Mouse (Mus musculus) MEL (cell line): Measurements from ENCODE around the gene Gm12166.

Experiments
- CHD1 ChIP-seq: IDR thresholded peaks from 2 replicates; pipeline ENCODE4 v1.6.1; 2012; ENCODE audit warnings: low read depth, mild to moderate bottlenecking, inconsistent platforms, low read length, improper control_type of control experiment
- CTCF ChIP-seq, 3 experiments: IDR thresholded peaks in 2 of 3; conservative IDR thresholded peaks in 1 of 3; 2 replicates each; pipeline ENCODE4 v1.5.1; 2011 to 2012; ENCODE audit warnings: low read length in 3 of 3, low read depth in 2 of 3, mild to moderate bottlenecking in 2 of 3, improper control_type of control experiment in 1 of 3, inconsistent platforms in 1 of 3, mixed read lengths in 1 of 3, moderate library complexity in 1 of 3; ENCODE audit not compliant: control insufficient read depth in 1 of 3, insufficient read depth in 1 of 3, poor library complexity in 1 of 3, severe bottlenecking in 1 of 3
- EP300 ChIP-seq, 2 experiments: IDR thresholded peaks; 2 replicates each; pipeline ENCODE4 v1.6.1; 2011; ENCODE audit warnings: improper control_type of control experiment in 2 of 2, low read length in 2 of 2, low read depth in 1 of 2, mild to moderate bottlenecking in 1 of 2
- MAX ChIP-seq: IDR thresholded peaks from 2 replicates; pipeline ENCODE4 v1.6.1; 2011; ENCODE audit warnings: low read length, improper control_type of control experiment
- MXI1 ChIP-seq: IDR thresholded peaks from 2 replicates; pipeline ENCODE4 v1.6.1; 2011; ENCODE audit warnings: mild to moderate bottlenecking, low read depth, low read length, improper control_type of control experiment
- MYC ChIP-seq: IDR thresholded peaks from 2 replicates; pipeline ENCODE4 v1.6.1; 2011; ENCODE audit warnings: low read depth, mild to moderate bottlenecking, low read length, improper control_type of control experiment, moderate library complexity
- NELFE ChIP-seq: IDR thresholded peaks from 2 replicates; pipeline ENCODE4 v1.6.1; 2011; ENCODE audit warnings: low read depth, low read length, improper control_type of control experiment
- NRF1 ChIP-seq: IDR thresholded peaks from 2 replicates; pipeline ENCODE4 v1.6.1; 2014; ENCODE audit warnings: low read depth, mild to moderate bottlenecking, inconsistent platforms, low read length, improper control_type of control experiment, moderate library complexity; ENCODE audit not compliant: poor library complexity, insufficient read depth, severe bottlenecking
- POLR2A ChIP-seq, 2 experiments: IDR thresholded peaks; 2 replicates each; pipeline ENCODE4 v1.6.1; 2011 to 2012; ENCODE audit warnings: low read length in 2 of 2, mild to moderate bottlenecking in 2 of 2, control low read depth in 1 of 2, improper control_type of control experiment in 1 of 2, low read depth in 1 of 2, moderate library complexity in 1 of 2; ENCODE audit not compliant: control insufficient read depth in 1 of 2, insufficient read depth in 1 of 2, poor library complexity in 1 of 2
- USF2 ChIP-seq, 2 experiments: IDR thresholded peaks; 2 replicates each; pipeline ENCODE4 v1.6.1; 2011 to 2012; ENCODE audit warnings: improper control_type of control experiment in 2 of 2, low read length in 2 of 2, borderline replicate concordance in 1 of 2, inconsistent platforms in 1 of 2, low read depth in 1 of 2, mild to moderate bottlenecking in 1 of 2; ENCODE audit not compliant: insufficient read depth in 1 of 2
- ZKSCAN1 ChIP-seq: IDR thresholded peaks from 2 replicates; pipeline ENCODE4 v1.6.1; 2012; ENCODE audit warnings: low read depth, mild to moderate bottlenecking, inconsistent platforms, low read length, improper control_type of control experiment, moderate library complexity
- ZMIZ1 ChIP-seq: IDR thresholded peaks from 2 replicates; pipeline ENCODE4 v1.6.1; 2012; ENCODE audit warnings: low read depth, mild to moderate bottlenecking, inconsistent platforms, low read length, improper control_type of control experiment, moderate library complexity

DNA sequence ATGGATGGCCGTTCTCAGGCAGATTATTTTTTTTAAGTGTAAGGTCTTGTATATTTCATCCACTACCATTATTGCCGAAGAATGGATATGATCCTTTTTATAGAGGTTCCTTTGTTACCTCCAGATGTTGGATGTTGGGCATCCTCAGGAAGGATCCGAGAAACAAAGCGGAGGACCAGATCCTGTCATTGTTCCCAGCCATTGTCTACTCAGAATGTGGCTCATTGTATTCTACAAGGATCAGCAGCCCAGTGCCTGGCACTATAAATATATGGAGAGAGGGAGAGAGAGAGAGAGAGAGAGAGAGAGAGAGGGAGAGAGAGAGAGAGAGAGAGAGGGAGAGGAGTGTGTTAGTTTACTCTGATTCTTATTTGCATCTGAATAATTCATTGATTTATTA is 10.4 kb upstream of the Gm12166 start:
- TF ChIP-seq EP300 (IDR thresholded peaks at IDR 0.05; ENCODE audit: low read depth in 1 of 2, low read length in 2 of 2) (no peak), NRF1 (no peak), POLR2A (IDR thresholded peaks at IDR 0.05; ENCODE audit: control insufficient read depth in 1 of 2, insufficient read depth in 1 of 2, low read depth in 1 of 2, low read length in 2 of 2, poor library complexity in 1 of 2) (no peak), CTCF (IDR thresholded peaks at IDR 0.05 in 2 of 3, conservative IDR thresholded peaks at IDR 0.05 in 1 of 3; ENCODE audit: control insufficient read depth in 1 of 3, insufficient read depth in 1 of 3, low read depth in 2 of 3, low read length in 3 of 3, poor library complexity in 1 of 3, severe bottlenecking in 1 of 3) (no peak), USF2 (IDR thresholded peaks at IDR 0.05; ENCODE audit: borderline replicate concordance in 1 of 2, insufficient read depth in 1 of 2, low read depth in 1 of 2, low read length in 2 of 2) (no peak), MAX (no peak), MXI1 (no peak), CHD1 (no peak), ZMIZ1 (no peak), NELFE (no peak), MYC (no peak), ZKSCAN1 (no peak)
